Mouse (Mus musculus): ENCODE data around the gene Dbx2.

The Dbx2 gene

DNA sequence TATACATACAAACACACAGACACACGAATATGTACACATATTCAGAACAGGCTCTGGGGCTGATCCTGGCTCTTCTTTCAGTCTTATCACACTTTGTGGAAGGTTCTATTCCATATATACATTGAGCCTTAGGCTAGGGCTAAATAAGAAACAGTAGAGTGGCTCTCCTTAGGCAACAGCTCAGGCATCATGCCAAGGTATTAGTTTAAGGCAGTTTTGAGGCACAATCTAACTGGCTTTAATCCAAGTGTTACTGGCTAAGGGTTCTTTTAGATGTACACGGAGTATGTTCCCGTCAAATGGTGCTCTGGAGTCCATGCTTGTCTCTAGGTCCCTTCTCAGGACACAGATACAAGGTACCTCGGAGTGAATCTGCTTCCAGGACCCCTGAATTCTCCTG lies 31.4 kb downstream of the Dbx2 start:
- no peak for DNase-seq (ENCODE audit: low read depth, low spot score)

DNA sequence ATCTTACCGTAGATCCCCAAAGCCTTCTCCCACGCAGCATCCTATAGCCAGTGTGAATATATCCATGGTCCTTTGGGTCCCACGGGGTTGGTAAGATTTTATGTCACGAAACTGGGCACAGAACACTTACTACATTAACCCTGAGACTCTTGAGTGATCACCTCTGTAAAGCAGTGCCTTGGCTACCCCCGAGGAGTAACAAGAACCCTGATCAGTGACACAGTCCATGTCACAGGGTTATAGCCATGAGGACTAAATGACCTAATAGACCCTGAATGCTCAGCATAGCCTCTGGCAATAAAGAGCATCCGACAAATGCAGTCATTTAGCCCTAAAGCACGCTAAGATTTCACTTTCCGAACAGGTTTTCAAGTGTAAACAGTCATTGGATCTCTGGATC lies 33.0 kb downstream of the Dbx2 start:
- DNase-seq (ENCODE audit: low read depth, low spot score): no peak

DNA sequence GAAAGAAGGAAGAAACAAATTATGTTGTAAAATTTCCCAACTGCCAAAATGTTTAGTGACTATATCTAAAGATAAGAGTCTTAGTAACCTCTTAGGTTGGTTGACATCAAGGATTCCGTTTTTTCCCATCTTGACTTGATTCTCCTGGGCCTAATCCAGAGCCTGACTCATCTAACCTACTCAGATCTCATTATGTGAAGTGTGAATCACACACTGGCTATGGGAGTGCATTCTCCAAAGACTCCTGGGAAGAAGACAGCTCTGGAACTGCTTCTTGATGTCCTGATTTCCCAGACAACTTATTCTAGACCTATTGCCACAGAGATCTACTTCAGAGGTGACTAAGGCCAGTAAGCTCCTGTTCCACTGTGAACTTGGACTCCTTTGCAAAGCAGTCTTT lies 43.2 kb downstream of the Dbx2 start:
- DNase-seq (ENCODE audit: low read depth, low spot score): no peak

DNA sequence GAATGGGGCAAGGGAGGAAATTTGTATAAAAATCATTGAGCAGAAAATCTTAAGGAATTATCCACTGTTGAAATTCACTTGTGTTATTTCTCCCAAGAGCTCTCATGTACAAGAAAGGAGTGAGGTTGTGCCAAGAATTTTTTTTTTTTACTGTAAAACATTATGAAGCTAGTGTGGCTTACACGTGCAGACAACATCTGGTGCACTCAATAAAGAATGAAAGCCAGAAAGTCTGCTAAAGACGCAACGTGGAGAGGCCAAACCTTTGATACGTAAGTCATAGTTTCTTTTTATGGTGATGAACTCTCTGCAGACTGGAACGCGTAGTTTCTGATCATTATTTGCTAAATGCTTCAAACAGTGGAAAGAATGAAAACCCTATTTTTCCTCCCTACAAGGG lies 54.6 kb downstream of the Dbx2 start:
- DNase-seq (ENCODE audit: low read depth, low spot score): no peak

DNA sequence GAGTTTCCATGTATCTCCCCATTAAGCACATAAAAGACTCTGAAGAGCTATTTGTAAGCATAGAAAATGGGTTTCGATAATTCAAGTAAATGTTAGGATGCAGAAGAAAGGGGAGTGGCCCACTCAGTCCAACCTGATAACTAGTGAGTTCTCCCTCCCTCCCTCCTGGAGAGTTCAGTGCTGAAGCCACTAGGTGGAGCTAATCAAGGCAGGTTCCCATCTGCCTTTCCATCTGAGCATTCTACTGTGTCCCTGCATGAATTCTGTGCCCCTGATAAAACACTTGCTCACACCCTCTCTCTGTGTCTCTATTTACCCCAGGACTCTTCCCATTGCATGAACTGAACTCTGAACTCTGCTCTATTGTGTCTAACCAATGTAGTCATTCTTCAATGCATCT lies 57.1 kb downstream of the Dbx2 start:
- peak; percentile 32 for DNase-seq (ENCODE audit: low read depth, low spot score)

DNA sequence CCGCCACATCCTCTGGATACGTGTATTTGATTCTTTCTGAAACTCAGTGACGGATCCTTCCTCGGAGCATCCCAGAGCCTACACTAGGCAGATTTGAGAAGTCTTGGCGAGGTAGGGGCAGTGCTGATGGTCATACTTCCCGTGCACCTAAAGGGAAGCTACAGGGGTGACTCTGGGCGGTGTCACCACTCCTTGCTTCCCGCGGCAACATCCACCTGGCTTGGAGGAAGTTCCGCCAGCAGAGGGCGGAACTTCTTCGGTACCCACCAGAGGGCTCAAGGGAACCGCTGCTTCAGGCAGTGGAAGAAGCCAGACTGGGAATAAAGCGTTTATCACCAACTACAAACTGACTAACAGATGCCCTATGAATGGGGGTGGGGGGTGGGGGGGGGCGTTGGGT lies 68.9 kb downstream of the Dbx2 start:
- DNase-seq (ENCODE audit: low read depth, low spot score): no peak

DNA sequence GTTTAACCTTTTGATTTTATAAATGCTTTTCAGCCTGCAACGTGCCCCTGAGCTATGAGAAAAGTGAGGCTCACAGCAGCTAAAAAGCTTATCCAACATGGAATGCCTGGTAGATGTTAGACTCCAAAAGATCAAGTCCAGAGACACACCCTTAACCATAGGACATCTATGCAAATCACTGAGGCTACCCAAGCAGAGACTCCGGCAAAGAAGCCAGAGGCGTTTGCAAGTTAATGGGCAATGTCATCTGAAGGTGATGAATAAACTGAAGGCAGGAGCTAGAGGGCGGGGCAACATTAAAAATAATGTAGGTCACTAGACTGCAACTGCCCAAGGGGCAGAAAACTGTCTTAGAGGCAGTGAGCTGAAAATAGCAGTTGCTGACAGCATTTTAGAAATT lies 70.9 kb downstream of the Dbx2 start:
- DNase-seq (ENCODE audit: low read depth, low spot score): no peak

DNA sequence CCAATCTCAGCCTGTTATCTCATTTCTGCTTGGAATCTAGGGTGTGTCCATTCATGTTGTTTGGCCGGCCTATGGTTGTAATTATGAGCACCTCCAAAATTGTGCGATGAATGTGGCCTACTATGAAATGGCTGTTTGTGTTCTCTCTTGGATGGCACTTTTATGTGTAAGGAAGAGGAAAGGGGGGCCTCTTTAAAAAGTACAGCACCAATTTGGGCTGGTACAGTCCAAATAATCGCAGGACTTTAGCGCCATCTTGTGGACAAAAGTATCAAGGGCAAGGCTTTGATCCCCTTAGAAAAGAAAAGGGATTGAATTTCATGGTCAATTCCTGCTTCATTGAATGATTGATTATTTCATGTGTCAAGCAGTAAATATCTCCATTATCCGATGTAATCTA lies 81.1 kb downstream of the Dbx2 start:
- peak; percentile 74 for DNase-seq (ENCODE audit: low read depth, low spot score)
